Mouse (Mus musculus) intestine, embryonic 14.5 days (tissue): ENCODE results near the gene Zer1. TPM values are rescaled to one million over a fixed set of nuclear protein-coding genes. Genes with fewer than 3 reads are reported as not detected.
A peak's percentile ranks its signal among the peaks of the same experiment; 100 is the strongest.
"Not testable (repeated sequence)": the region's sequence is repeated elsewhere in the genome, so short reads cannot be mapped to it uniquely, and the experiment has no call there.

Experiments
- ATAC-seq: fragments of 200-750 bp; cut with Nextera tagmentation; replicated peaks from 2 replicates; pipeline ENCODE4 v1.8.0; 2017; ENCODE audit warnings: low read depth, moderate number of reproducible peaks, moderate TSS enrichment, moderate library complexity; ENCODE audit not compliant: low FRiP score, low TSS enrichment
- DNase-seq: peaks from one replicate; pipeline ENCODE4 v3.0.0-alpha.2; 2018; ENCODE audit warnings: low spot score
- H3K27ac ChIP-seq: fragments of 300-500 bp; sonication (generic); 2 replicates; pipeline ENCODE4 v1.5.1; 2014; ENCODE audit warnings: low read depth, mild to moderate bottlenecking, control low read depth
- H3K27me3 ChIP-seq: fragments of 300-500 bp; sonication (generic); replicated peaks from 2 replicates; pipeline ENCODE4 v1.6.1; 2014; ENCODE audit warnings: low read length, control low read depth; ENCODE audit not compliant: control insufficient read depth, insufficient read depth
- H3K36me3 ChIP-seq: fragments of 300-500 bp; sonication (generic); 2 replicates; pipeline ENCODE4 v1.6.1; 2014; ENCODE audit warnings: low read length, control low read depth; ENCODE audit not compliant: control insufficient read depth, insufficient read depth
- H3K4me1 ChIP-seq: fragments of 300-500 bp; sonication (generic); replicated peaks from 2 replicates; pipeline ENCODE4 v1.6.1; 2014; ENCODE audit warnings: low read length, control low read depth, mixed read lengths; ENCODE audit not compliant: control insufficient read depth, insufficient read depth
- H3K4me2 ChIP-seq: fragments of 300-500 bp; sonication (generic); 2 replicates; pipeline ENCODE4 v1.6.1; 2014; ENCODE audit warnings: low read length
- H3K4me3 ChIP-seq: fragments of 300-500 bp; sonication (generic); 2 replicates; pipeline ENCODE4 v1.5.1; 2014; ENCODE audit warnings: low read depth, low read length, control low read depth, mixed read lengths
- H3K9ac ChIP-seq: fragments of 300-500 bp; sonication (generic); 2 replicates; pipeline ENCODE4 v1.6.1; 2014; ENCODE audit warnings: mild to moderate bottlenecking, low read length
- H3K9me3 ChIP-seq: fragments of 300-500 bp; sonication (generic); 2 replicates; pipeline ENCODE4 v1.6.1; 2016; ENCODE audit warnings: low read length, control low read depth; ENCODE audit not compliant: control insufficient read depth
- WGBS: fragments of 180-500 bp; shearing (Covaris S2); extraction: QIAGEN DNeasy Blood & Tissue Kit; methylation state at CpG from one replicate; pipeline ENCODE4 v1.1.7; 2014; 5-methylcytosine and 5-hydroxymethylcytosine counted together
- polyA plus RNA-seq: library from polyadenylated mRNA; unstranded; fragments of >200 nt; fragmentation: Nextera tagmentation; extraction: Ambion mirVana; gene quantifications from 2 replicates; pipeline ENCODE4 v1.2.1, GENCODE M21; 2014

The Zer1 gene
- polyA plus RNA-seq, 1 experiment from 2014 or later: 9.5 TPM

GRCm38 (mm10) chr2:30152616-30153015 is 28.2 kb upstream of the Zer1 start:
- Histone ChIP-seq H3K27me3 (no peaks in the 10 kb centered on the region), H3K4me3 (no peak overlapping the region), H3K9me3 (no peaks in the 10 kb centered on the region), H3K4me1 (no peaks in the 10 kb centered on the region), H3K9ac (no peak overlapping the region), H3K27ac (no peak overlapping the region), H3K4me2 (no peak overlapping the region), H3K36me3 (peaks cover 42% of the 10 kb centered on the region)
- DNase-seq (no peak), ATAC-seq (no peak)
- 72% methylated on average over 8 of the region's 8 CpGs for WGBS

GRCm38 (mm10) chr2:30151840-30152239 is 27.5 kb upstream of the Zer1 start:
- no peaks in the 10 kb centered on the region for H3K4me1 ChIP-seq
- no peak overlapping the region for H3K9ac ChIP-seq
- WGBS: 82% methylated on average over 11 of the region's 11 CpGs
- no peak overlapping the region for H3K4me3 ChIP-seq
- ATAC-seq: no peak
- no peak overlapping the region for H3K4me2 ChIP-seq
- H3K27ac ChIP-seq: no peak overlapping the region
- H3K36me3 ChIP-seq: peaks cover 50% of the 10 kb centered on the region
- no peaks in the 10 kb centered on the region for H3K27me3 ChIP-seq
- no peak for DNase-seq
- no peaks in the 10 kb centered on the region for H3K9me3 ChIP-seq

GRCm38 (mm10) chr2:30147466-30147865 is 23.1 kb upstream of the Zer1 start:
- H3K36me3 ChIP-seq: peaks cover 89% of the 10 kb centered on the region
- H3K9ac ChIP-seq: no peak overlapping the region
- H3K4me3 ChIP-seq: no peak overlapping the region
- H3K4me1 ChIP-seq: no peaks in the 10 kb centered on the region
- no peak overlapping the region for H3K4me2 ChIP-seq
- DNase-seq (no peak), ATAC-seq (no peak)
- no peaks in the 10 kb centered on the region for H3K9me3 ChIP-seq
- 96% methylated on average over 4 of the region's 4 CpGs for WGBS
- H3K27me3 ChIP-seq: no peaks in the 10 kb centered on the region
- no peak overlapping the region for H3K27ac ChIP-seq

- Histone ChIP-seq H3K27ac (no peak overlapping the region), H3K36me3 (peaks cover 91% of the 10 kb centered on the region), H3K9me3 (no peaks in the 10 kb centered on the region), H3K27me3 (no peaks in the 10 kb centered on the region), H3K4me3 (no peak overlapping the region), H3K4me2 (no peak overlapping the region), H3K4me1 (no peaks in the 10 kb centered on the region), H3K9ac (no peak overlapping the region)
- DNase-seq (no peak), ATAC-seq (no peak)
- 96% methylated on average over 4 of the region's 4 CpGs for WGBS
These were observed 20.1 kb upstream of the Zer1 start for GRCm38 (mm10) chr2:30144436-30144835.

GRCm38 (mm10) chr2:30140021-30140420 is 15.6 kb upstream of the Zer1 start:
- H3K4me1 ChIP-seq, H3K27me3 ChIP-seq, H3K9ac ChIP-seq, ATAC-seq, H3K27ac ChIP-seq, H3K9me3 ChIP-seq, H3K4me2 ChIP-seq, H3K4me3 ChIP-seq, DNase-seq: not testable (repeated sequence)
- peaks cover 81% of the 10 kb centered on the region for H3K36me3 ChIP-seq
- WGBS: 89% methylated on average over 4 of the region's 4 CpGs

GRCm38 (mm10) chr2:30136458-30136857 is 12.1 kb upstream of the Zer1 start:
- Histone ChIP-seq H3K4me3 (no peak overlapping the region), H3K9me3 (no peaks in the 10 kb centered on the region), H3K4me1 (peaks cover 17% of the 10 kb centered on the region), H3K36me3 (peaks cover 45% of the 10 kb centered on the region), H3K4me2 (no peak overlapping the region), H3K9ac (no peak overlapping the region), H3K27me3 (no peaks in the 10 kb centered on the region), H3K27ac (no peak overlapping the region)
- ATAC-seq (no peak), DNase-seq (no peak)
- WGBS: 83% methylated on average over 10 of the region's 10 CpGs

- H3K4me3 ChIP-seq: peak overlapping the region; percentile 92
- no peak overlapping the region for H3K27ac ChIP-seq
- peaks cover 17% of the 10 kb centered on the region for H3K4me1 ChIP-seq
- peak overlapping the region; percentile 95 for H3K4me2 ChIP-seq
- 72% methylated on average over 10 of the region's 10 CpGs for WGBS
- ATAC-seq (no peak), DNase-seq (no peak)
- H3K36me3 ChIP-seq: peaks cover 31% of the 10 kb centered on the region
- no peaks in the 10 kb centered on the region for H3K9me3 ChIP-seq
- no peaks in the 10 kb centered on the region for H3K27me3 ChIP-seq
- H3K9ac ChIP-seq: peak overlapping the region; percentile 74
These were observed 10.7 kb upstream of the Zer1 start for GRCm38 (mm10) chr2:30134928-30135620.

GRCm38 (mm10) chr2:30134378-30134711 is 10.0 kb upstream of the Zer1 start:
- no peaks in the 10 kb centered on the region for H3K9me3 ChIP-seq
- 28% methylated on average over 6 of the region's 6 CpGs for WGBS
- H3K27me3 ChIP-seq: no peaks in the 10 kb centered on the region
- H3K36me3 ChIP-seq: peaks cover 30% of the 10 kb centered on the region
- peak overlapping the region; percentile 74 for H3K9ac ChIP-seq
- H3K4me3 ChIP-seq: peak overlapping the region; percentile 92
- peaks cover 17% of the 10 kb centered on the region for H3K4me1 ChIP-seq
- ATAC-seq (no peak), DNase-seq (no peak)
- peak overlapping the region; percentile 81; the same call in 1 of the 2 replicates for H3K27ac ChIP-seq
- H3K4me2 ChIP-seq: peak overlapping the region; percentile 95
